Mouse (Mus musculus): Measurements from ENCODE around the gene Malsu1. TPM values are rescaled to one million over a fixed set of nuclear protein-coding genes. Genes with fewer than 3 reads are reported as not detected.

Gene Malsu1
- 69.7 and 79.3 TPM in 2 replicates for polyA plus RNA-seq (2016; fragmentation: Nextera tagmentation; extraction: Ambion mirVana)

GRCm38 (mm10) chr6:49073304-49074116 lies at the start of gene Malsu1:
Malsu1 (plus strand) TSS chr6:49073795.
- Histone ChIP-seq H3K36me3 (peaks cover 6% of the 10 kb centered on the region; the same call in 1 of the 2 replicates), H3K4me1 (replicated peaks) (peaks cover 21% of the 10 kb centered on the region), H3K27me3 (ENCODE audit: insufficient read depth, poor library complexity, severe bottlenecking) (no peaks in the 10 kb centered on the region), H3K9me3 (no peaks in the 10 kb centered on the region), H3K27ac (peak within 1 kb of the TSS; percentile 94), H3K4me3 (peak within 1 kb of the TSS; percentile 97)
- under 1% methylated on average over 49 of the region's 49 CpGs for WGBS
- DNase-seq (ENCODE audit: low spot score), result peak; percentile 95

- H3K36me3 ChIP-seq, result no peaks in the 10 kb centered on the region
- H3K9me3 ChIP-seq, result no peaks in the 10 kb centered on the region
- 88% methylated on average over 7 of the region's 7 CpGs for WGBS
- H3K4me1 ChIP-seq (replicated peaks), result 0 out of 2 replicates have a peak, but pooled peaks cover 4% of the 10 kb centered on the region
- no peak overlapping the region for H3K4me3 ChIP-seq
- no peak overlapping the region for H3K27ac ChIP-seq
- DNase-seq (ENCODE audit: low spot score), result no peak
- H3K27me3 ChIP-seq (ENCODE audit: insufficient read depth, poor library complexity, severe bottlenecking), result no peaks in the 10 kb centered on the region
Measured at GRCm38 (mm10) chr6:49025290-49025689, 48.3 kb upstream of the Malsu1 start.

- DNase-seq (ENCODE audit: low spot score), result no peak
- H3K9me3 ChIP-seq, result no peaks in the 10 kb centered on the region
- no peaks in the 10 kb centered on the region for H3K4me1 ChIP-seq (replicated peaks)
- H3K36me3 ChIP-seq, result no peaks in the 10 kb centered on the region
- 92% methylated on average over 5 of the region's 5 CpGs for WGBS
- H3K4me3 ChIP-seq, result no peak overlapping the region
- H3K27me3 ChIP-seq (ENCODE audit: insufficient read depth, poor library complexity, severe bottlenecking), result no peaks in the 10 kb centered on the region
- no peak overlapping the region for H3K27ac ChIP-seq
Measured at GRCm38 (mm10) chr6:49026496-49026895, 47.1 kb upstream of the Malsu1 start.

- Histone ChIP-seq H3K4me1 (replicated peaks) (peaks cover 5% of the 10 kb centered on the region), H3K9me3 (no peaks in the 10 kb centered on the region), H3K4me3 (no peak overlapping the region), H3K36me3 (no peaks in the 10 kb centered on the region), H3K27ac (no peak overlapping the region), H3K27me3 (ENCODE audit: insufficient read depth, poor library complexity, severe bottlenecking) (no peaks in the 10 kb centered on the region)
- WGBS, result 90% methylated on average over 6 of the region's 6 CpGs
- DNase-seq (ENCODE audit: low spot score), result no peak
Measured at GRCm38 (mm10) chr6:49028019-49028418, 45.6 kb upstream of the Malsu1 start.

GRCm38 (mm10) chr6:49028708-49029107 lies 44.9 kb upstream of the Malsu1 start:
- Histone ChIP-seq H3K36me3 (no peaks in the 10 kb centered on the region), H3K4me3 (no peak overlapping the region), H3K9me3 (no peaks in the 10 kb centered on the region), H3K4me1 (replicated peaks) (peaks cover 5% of the 10 kb centered on the region), H3K27me3 (ENCODE audit: insufficient read depth, poor library complexity, severe bottlenecking) (no peaks in the 10 kb centered on the region), H3K27ac (no peak overlapping the region)
- WGBS, result 94% methylated on average over 3 of the region's 3 CpGs
- DNase-seq (ENCODE audit: low spot score), result no peak

GRCm38 (mm10) chr6:49031230-49031629 lies 42.4 kb upstream of the Malsu1 start:
- Histone ChIP-seq H3K36me3 (no peaks in the 10 kb centered on the region), H3K27ac (no peak overlapping the region), H3K4me1 (replicated peaks) (peaks cover 5% of the 10 kb centered on the region), H3K4me3 (no peak overlapping the region), H3K9me3 (no peaks in the 10 kb centered on the region), H3K27me3 (ENCODE audit: insufficient read depth, poor library complexity, severe bottlenecking) (peaks cover 2% of the 10 kb centered on the region; the same call in 1 of the 2 replicates)
- 93% methylated on average over 4 of the region's 4 CpGs for WGBS
- DNase-seq (ENCODE audit: low spot score), result no peak

GRCm38 (mm10) chr6:49032783-49033182 lies 40.8 kb upstream of the Malsu1 start:
- WGBS, result 83% methylated on average over 4 of the region's 4 CpGs
- Histone ChIP-seq H3K4me3 (no peak overlapping the region), H3K36me3 (no peaks in the 10 kb centered on the region), H3K27me3 (ENCODE audit: insufficient read depth, poor library complexity, severe bottlenecking) (peaks cover 17% of the 10 kb centered on the region), H3K9me3 (no peaks in the 10 kb centered on the region), H3K4me1 (replicated peaks) (peaks cover 17% of the 10 kb centered on the region), H3K27ac (no peak overlapping the region)
- no peak for DNase-seq (ENCODE audit: low spot score)

GRCm38 (mm10) chr6:49036275-49037267 lies 37.0 kb upstream of the Malsu1 start, which contains the start of gene Gpnmb:
Gpnmb (plus strand) TSS chr6:49036546.
- Histone ChIP-seq H3K36me3 (no peaks in the 10 kb centered on the region), H3K4me3 (peak within 1 kb of the TSS; percentile 16; the same call in 1 of the 2 replicates), H3K4me1 (replicated peaks) (peaks cover 22% of the 10 kb centered on the region), H3K9me3 (no peaks in the 10 kb centered on the region), H3K27me3 (ENCODE audit: insufficient read depth, poor library complexity, severe bottlenecking) (peaks cover 19% of the 10 kb centered on the region), H3K27ac (0 out of 2 replicates have a peak within 1 kb of the TSS, but pooled peaks have one; percentile 26)
- 47% methylated on average over 28 of the region's 28 CpGs for WGBS
- no peak for DNase-seq (ENCODE audit: low spot score)

GRCm38 (mm10) chr6:49037268-49037662 lies 36.3 kb upstream of the Malsu1 start:
- no peak for DNase-seq (ENCODE audit: low spot score)
- H3K4me1 ChIP-seq (replicated peaks), result peaks cover 20% of the 10 kb centered on the region
- peaks cover 19% of the 10 kb centered on the region for H3K27me3 ChIP-seq (ENCODE audit: insufficient read depth, poor library complexity, severe bottlenecking)
- 67% methylated on average over 12 of the region's 12 CpGs for WGBS
- no peak overlapping the region for H3K27ac ChIP-seq
- H3K4me3 ChIP-seq, result no peak overlapping the region
- H3K36me3 ChIP-seq, result no peaks in the 10 kb centered on the region
- H3K9me3 ChIP-seq, result no peaks in the 10 kb centered on the region

- Histone ChIP-seq H3K27me3 (ENCODE audit: insufficient read depth, poor library complexity, severe bottlenecking) (peaks cover 19% of the 10 kb centered on the region), H3K4me1 (replicated peaks) (peaks cover 17% of the 10 kb centered on the region), H3K4me3 (peak overlapping the region; percentile 40), H3K9me3 (no peaks in the 10 kb centered on the region), H3K27ac (peak overlapping the region; percentile 77), H3K36me3 (no peaks in the 10 kb centered on the region)
- peak; percentile 64 for DNase-seq (ENCODE audit: low spot score)
- 15% methylated on average over 18 of the region's 18 CpGs for WGBS
Measured at GRCm38 (mm10) chr6:49039470-49040180, 34.0 kb upstream of the Malsu1 start.

- Histone ChIP-seq H3K27me3 (ENCODE audit: insufficient read depth, poor library complexity, severe bottlenecking) (no peaks in the 10 kb centered on the region), H3K36me3 (no peaks in the 10 kb centered on the region), H3K27ac (no peak overlapping the region), H3K4me1 (replicated peaks) (peaks cover 17% of the 10 kb centered on the region; the same call in 1 of the 2 replicates), H3K9me3 (no peaks in the 10 kb centered on the region), H3K4me3 (no peak overlapping the region)
- DNase-seq (ENCODE audit: low spot score), result no peak
- 61% methylated on average over 6 of the region's 6 CpGs for WGBS
Measured at GRCm38 (mm10) chr6:49046502-49046901, 27.1 kb upstream of the Malsu1 start.

GRCm38 (mm10) chr6:49046976-49047375 lies 26.6 kb upstream of the Malsu1 start:
- no peak for DNase-seq (ENCODE audit: low spot score)
- H3K9me3 ChIP-seq, result no peaks in the 10 kb centered on the region
- H3K4me1 ChIP-seq (replicated peaks), result peaks cover 17% of the 10 kb centered on the region; the same call in 1 of the 2 replicates
- no peak overlapping the region for H3K27ac ChIP-seq
- 79% methylated on average over 8 of the region's 8 CpGs for WGBS
- no peaks in the 10 kb centered on the region for H3K36me3 ChIP-seq
- no peak overlapping the region for H3K4me3 ChIP-seq
- no peaks in the 10 kb centered on the region for H3K27me3 ChIP-seq (ENCODE audit: insufficient read depth, poor library complexity, severe bottlenecking)

Measured in hindbrain, embryonic 10.5 days (tissue).